Mouse (Mus musculus): ENCODE measurements around the gene Dnal1. TPM values are rescaled to one million over a fixed set of nuclear protein-coding genes. Genes with fewer than 3 reads are reported as not detected.

Dnal1 gene
- polyA plus RNA-seq, 2 experiments from 2014 or later: 0.10 to 0.12 TPM

DNA sequence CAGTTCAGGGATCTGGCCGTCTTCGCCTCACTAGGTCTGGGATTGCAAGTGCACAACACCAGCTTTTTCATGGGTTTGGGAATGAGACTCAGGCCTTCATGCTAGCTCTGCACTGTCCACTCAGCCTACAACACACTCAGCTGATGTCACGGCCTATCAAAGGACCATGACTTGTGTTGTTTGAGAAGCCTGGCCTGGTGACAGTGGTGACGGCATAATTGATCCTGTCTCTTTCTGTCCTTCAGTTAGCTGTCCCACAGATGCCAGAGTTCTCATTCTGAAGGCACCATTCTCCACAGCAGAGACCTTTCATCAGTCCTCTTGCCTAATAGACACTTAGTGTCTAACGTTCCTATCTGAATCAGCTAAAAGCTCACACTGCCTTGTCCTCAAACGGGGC lies 14.4 kb downstream of the Dnal1 start:
- ATAC-seq: no peak

DNA sequence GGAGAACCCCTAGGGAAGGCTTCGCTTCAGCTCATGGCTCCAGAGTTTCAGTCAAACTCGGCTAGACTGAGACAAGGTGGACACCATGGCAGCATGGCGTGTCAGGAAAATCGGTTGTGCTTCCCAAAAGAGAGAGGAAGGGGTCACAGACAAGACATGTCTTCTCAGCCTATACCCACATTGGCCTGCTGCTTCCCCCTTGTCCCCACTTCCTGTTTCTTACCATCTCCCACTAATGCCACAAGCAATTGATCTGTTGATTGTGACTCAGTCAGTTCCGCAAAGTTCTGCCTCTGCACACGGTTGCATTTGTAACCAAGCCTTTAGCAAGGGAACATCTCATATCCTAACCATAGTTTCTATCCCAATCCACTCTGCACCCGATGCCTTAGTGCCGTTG lies 15.8 kb downstream of the Dnal1 start:
- no peak for ATAC-seq

DNA sequence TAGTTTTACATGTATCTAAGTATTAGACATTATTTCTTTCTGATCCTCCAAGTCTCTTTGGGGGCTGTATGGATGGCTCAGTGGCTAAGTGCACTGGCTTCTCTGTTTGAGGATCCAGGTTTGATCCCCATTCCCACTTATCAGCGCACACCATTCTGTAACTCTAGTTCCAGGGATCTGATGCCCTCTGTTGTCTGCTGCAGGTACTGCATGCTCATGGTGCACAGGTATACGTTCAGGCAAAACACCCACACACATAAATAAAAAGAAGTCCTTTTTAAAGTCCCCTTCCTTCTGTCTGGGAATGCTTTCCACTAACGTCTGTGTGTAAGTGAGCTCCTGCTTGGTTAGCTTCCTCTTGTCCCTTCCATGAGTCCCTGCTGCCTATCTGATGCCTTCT lies 18.1 kb downstream of the Dnal1 start:
- no peak for ATAC-seq

DNA sequence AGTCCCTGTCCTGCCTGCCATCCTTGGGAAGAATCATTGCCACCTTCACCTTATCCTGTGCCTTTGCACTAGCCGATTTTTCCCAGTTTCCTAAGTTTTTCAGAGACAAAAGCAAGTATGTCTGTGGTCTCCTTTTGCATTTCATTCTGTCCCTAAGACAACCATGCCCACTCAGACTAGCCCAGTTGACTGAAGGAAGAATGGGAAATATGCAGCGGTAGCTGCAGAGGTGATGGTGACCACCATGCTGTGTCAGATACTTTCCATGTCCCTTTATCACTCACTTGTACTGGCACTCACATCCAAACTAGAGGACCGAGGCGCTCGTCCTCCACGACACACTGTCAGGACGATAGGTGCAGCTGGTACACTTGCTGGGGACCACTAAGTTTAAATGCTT lies 23.0 kb downstream of the Dnal1 start:
- no peak for ATAC-seq

DNA sequence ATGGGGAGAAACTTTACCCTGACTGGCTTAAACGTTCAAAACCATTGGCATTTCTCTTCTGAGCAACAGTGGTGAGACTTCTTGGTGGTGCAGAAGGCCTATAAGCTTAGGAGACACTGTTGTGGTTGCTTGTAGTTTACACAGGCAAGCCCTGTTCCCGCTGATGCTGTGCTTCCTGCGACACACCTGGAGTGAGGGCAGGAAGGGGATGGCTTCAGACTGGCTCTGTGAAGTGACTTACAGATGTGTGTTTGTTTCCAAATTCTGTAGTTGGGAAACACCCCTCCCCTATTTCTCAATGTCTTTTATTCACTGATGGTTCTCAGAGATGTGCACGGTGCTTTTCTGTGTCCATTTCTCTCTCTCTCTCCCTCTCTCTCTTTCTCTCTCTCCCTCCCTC lies 26.0 kb downstream of the Dnal1 start:
- ATAC-seq: no peak

DNA sequence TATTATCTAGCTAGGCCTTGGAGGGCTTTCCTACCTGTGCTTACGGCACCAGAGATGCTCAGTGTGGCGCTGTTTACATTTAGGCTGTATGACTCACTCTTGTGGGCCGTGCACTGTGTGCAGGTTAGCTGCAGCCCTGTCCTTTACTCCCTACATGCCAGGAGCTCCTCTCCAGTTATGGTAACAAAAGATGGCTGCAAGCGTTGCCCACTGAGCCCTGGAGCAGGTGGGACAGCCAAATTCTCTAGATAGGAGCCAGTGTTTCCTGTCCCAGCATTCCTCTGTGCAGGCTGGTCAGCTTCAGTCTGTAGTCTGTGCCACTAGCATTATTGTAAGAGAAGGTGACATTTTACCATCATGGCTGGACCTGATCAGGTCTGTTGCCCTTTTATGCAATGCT lies 27.1 kb downstream of the Dnal1 start:
- ATAC-seq: no peak

DNA sequence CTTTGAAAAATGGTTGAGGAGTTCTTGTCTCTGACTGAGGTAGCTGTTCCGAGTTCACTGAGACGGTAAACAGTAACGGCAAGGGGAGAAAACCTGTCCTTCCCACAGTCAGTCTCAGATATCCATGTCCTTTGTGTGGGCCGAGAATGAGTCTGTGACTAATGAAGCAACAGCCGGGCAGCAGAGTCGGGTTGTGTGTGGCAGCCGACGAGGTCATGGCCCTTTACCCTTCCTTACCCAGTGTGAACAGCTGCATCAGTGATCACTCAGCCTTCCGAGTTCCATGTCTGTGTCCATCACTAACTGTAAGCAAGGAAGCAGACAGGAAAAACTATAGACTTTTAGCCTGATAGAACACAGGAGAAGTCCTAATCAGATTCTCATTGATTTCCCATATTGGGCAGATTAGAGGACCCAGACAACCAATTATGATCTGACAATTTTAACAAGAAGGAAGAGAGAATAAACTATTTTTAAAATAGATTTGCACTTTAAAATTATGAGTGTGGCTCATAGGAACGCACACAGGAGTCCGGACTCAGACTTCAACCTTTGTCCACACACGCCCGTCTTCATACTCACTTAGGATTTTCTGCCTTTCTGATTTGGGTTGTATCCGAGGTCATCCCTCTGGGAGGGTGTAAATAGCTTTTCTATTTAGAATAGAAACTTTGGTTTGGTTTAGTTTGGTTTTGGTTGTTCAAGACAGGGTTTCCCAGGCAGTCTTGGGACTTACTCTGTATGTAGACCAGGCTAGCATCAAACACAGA lies 28.3 kb downstream of the Dnal1 start:
- ATAC-seq: no peak

DNA sequence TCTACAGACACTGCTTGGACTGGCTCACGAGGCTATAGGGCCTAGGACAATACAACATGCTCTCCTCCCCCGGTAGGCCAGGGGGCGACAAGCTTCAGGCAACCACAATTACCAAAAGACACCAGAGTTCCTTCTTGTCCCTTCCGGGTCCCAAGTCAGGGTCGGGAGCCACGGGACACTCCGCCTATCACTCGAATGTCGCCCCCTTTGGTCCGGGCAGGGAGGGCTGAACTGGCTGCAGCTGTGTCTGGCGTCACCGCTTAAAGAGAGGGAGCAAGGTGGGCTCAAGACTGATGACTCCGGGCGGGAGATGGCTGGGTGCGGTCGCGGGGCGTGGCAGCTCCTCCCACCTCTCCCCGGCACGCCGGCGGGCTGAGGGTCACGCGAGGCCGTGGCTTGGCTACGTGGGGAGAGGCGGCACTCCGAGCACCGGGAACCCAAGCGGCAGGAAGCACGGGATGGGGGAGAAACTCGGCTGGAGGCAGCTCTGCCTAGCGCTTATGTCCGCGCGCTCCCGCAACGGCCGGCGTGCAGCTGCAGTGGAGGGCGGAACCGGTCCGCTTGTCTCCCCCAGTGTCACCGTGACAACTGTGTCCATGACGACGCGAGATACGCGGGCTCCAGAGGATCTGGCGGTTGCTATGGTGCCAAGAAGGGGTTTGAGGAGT lies 33.9 kb downstream of the Dnal1 start, which contains the start of gene Pnma1:
Gene Pnma1 (minus strand): TSS at position 536 of the 668 bp plus-strand sequence.
- ATAC-seq: peak; percentile 67

DNA sequence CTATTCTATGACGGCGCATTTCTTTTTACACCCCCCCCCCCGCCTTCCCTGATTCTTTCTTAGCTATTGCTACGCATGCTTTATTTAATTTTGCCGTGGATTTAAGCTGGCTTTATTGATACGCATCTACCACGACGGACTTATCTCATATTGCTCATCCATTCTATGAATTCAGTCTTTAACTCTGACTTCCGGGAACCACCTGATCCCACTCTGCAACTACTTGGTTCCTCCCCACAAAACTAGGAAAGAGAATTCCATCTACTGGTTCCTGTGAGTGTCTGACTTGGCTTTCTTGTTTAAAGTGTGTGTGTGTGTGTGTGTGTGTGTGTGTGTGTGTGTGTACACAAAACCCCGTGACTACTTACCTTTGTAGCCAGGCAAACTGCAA lies 34.5 kb downstream of the Dnal1 start:
- no peak for ATAC-seq

DNA sequence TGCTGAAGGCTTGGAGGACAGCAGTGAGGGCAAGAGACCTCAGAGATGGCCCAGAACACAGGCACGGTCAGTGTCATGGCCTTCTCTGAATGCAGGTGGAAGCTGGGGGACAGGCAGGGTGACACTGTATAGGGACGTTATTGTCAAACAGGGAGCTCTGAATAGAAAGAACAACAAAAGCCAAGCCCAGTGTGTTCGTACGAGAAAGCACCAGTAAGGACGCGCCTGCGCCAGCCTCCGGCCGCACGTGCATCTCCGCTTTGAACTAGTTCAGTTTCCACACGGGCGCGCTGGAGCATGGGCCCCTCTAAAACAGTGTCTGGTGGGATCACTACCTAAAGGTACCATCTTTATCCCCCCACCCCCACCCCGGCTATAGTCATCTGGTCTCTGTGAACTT lies 35.8 kb downstream of the Dnal1 start:
- ATAC-seq: no peak

DNA sequence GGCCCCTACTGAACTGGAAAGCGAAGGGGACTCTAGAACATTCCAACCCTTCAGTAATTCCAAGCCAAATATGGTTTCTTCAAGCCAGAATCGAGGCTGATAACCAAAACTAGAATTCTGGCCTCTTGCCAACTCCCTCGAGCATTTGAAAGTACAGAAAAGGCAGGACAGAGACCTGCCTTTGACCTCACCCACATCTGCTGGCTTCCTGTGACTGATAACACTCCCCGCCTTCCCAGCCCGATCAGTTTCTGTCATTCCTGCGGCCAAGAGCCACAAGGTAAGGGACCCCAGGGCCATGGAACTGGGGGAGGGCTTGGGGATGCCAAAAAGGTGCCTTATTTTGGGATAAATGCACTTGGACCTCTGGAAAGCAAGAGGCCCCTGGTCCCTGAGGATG lies 36.8 kb downstream of the Dnal1 start:
- no peak for ATAC-seq

DNA sequence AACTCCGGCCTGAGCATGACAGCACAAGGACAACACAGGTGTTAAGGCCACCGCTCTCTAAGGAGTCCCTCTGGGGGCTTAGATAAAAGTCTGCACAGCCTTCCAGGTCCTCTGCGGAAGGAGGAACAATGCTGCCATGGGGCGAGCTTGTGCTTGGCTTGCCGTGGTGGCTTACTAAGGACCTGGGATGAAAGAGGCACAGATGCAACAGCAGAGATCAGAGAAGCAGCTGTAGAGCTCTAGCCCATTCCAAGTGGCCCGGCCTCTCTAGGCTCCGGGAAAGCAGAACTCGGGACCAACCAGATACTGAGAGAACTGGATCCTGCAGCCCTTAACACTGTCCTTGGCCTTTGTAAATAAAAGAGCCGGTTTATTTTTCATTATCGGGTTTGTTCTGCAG lies 37.7 kb downstream of the Dnal1 start:
- no peak for ATAC-seq

DNA sequence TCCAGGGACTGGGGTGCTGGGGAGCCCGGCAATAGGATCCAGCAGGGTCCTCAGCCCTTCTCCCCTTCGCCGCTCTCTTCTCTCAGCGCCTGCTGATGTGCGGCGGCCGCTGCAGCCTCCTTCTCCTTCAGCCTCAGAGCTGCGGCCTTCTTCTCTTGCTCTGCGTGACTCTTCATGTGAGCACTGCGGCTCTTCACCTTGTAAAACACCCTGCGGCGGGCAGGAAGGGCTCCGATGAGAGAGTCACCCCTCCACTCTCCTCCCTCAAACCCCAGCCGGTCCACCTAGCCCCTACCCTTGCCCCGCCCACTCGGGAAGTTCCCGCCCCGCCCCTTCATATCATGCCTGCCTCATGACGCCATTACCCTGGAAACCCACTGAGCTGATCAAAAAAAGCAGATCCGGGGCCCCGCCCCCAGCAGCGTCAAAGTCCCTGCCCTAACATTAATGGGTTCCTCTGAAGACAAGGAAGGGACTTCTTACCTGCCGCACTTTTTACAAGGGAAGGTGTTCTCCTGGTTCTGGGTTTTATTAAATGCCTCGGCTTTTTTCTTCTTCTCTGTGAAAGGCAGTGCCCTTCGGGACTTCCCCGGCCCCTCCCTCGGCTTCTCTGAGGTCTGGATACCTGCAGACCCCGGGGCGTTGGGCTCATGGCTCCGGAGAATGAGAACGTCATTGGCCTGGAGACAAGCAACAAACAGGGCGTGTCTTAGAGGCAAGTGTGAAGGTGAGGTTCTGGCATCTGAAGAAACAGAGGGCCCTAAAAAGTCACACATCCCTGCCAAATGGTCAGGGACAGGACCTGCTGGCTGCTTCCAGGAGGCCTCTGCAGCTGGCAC lies 38.4 kb downstream of the Dnal1 start:
- no peak for ATAC-seq

DNA sequence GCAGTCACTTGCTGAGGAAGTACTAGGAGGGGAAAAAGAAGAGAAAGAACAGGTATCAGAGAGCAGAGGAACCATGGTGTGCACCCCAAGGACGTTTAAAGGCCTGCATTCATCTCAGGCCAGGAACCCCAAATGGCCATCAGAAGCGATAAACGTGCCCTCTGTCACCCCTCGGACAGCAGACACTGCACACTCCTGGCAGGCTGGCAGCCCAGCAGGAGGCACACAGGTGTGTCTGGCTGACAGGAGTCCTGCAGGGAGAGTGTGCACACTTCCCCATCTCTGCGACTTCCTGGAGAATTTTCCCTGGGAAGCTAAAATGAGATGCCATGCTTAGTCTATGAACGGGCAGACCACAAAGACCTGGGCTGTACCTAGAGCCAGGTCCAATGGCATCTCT lies 39.2 kb downstream of the Dnal1 start:
- no peak for ATAC-seq

DNA sequence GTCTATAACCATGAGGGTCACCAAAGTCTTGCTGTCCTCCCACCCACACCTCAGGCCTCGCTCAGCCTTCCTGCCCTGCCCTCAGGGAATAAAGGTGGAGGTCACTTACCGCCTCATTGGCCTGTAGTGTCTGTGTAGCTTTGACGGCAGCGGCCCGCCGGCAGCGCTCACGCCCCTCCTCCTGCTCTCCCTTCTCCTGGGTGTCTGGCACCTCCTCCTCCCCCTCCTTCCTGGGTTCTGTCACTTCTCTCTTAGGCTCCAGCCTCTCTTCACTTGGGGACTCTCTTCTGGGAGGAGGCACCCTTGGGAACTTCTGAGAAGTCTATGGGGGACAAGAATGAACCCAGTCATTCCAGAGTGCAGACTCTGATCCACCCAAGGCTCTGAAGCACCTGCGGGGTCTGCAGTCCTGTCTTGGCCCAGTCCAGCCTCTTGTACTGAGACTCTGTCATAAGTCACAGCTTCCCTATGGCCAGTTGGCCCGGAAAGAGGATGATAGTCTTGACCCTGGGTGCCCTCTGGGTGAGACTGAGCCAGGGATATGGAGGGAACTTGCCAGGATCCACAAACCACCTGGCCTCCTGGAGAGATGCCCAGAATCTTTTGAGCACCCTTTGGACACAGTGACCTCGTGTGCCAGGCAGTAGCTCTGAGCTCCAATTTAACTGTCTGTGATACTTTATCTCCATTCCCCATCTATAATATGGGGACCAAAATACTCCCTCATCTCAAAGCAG lies 40.8 kb downstream of the Dnal1 start:
- no peak for ATAC-seq

DNA sequence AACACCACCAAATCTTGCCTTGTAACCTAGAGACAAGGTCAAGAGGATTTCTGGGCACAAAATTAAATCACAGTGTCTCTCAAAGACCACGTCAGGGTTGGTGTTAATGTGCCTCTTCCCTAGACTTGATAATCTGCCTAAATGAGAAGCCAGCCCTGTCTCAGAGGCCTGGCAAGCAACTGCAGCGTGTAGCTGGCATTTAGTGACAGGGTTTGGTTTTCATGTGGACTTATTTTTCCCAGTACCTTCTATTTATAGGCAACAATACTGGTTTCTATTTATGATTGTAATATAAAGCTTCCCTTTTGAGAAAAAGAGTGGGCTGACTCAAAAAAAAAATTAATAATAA lies 41.3 kb downstream of the Dnal1 start:
- no peak for ATAC-seq

DNA sequence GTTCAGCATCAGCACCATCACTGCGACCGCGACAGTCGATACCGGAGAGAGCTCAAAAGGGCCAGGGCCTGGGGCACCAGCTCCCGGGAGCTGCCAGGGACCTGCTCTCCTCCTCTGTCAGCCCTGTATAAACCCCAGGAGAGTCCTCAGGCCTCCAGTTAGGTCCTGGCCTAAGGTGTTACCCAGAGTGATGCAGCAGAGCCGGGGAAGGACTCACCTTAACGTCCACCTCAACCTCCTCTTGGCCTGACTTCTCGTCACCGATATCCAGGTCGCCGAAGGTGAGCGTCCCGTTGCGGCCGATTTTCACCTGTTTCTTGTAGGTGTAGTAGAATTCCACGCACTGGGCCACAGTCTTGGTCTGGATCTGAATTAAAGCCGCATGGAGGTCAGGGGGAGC lies 42.0 kb downstream of the Dnal1 start:
- ATAC-seq: no peak

DNA sequence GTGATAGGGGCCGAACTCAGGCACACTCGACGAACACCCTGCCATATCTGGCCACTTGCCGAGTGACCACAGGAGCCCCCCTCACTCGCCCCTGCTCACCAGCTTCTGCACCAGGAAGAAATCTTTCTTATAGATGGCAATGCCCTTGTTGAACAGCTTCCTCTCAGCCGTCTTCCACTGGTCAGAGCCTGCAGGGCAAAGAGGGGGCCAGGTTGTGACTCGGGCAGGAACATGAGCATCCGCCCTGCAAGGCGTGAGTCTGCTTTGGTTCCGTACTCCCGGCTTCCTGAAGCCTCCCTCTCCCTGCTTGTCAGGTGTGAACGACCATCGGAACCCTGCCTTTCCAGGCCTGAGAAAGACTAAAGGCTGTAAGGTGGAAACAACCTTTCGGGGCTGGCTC lies 44.0 kb downstream of the Dnal1 start:
- ATAC-seq: no peak

DNA sequence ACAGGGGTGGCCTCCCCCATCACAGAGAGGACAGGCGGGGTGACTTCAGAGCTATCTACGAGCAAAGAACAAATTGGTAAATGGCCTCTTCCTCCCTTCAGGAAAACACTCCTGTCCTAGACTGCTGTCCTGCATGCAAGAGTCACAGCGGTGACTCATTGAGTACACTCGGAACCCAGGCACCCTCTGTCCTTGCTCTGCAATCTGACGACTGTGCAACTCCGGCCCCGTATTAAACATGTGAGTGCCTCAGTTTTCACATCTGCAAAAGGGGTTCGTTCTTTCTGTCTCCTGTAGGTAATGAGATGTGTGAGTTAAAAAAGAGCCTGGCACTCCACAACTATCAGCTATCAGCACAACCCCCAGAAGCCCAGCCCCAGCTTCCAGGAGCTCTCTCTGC lies 46.3 kb downstream of the Dnal1 start:
- ATAC-seq: no peak

DNA sequence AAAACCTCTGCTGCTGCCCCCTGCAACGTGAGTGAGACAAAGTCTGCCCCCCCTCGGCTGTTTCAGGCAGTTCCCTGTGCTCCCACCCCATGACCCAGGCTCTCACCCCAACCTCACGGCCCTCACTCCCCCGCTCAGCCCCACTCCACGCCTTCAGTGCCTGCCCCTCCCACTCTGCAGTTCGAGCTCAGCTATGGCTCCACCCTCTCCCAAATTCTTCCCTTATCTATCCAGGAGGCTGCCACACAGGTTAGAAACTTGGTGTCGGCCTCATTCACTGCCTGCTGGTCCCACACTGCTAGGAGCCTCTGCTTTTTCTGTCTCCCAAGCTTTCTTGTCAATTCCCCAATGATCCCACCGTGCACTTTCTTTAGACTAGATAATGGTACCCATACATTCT lies 47.0 kb downstream of the Dnal1 start:
- ATAC-seq: no peak

DNA sequence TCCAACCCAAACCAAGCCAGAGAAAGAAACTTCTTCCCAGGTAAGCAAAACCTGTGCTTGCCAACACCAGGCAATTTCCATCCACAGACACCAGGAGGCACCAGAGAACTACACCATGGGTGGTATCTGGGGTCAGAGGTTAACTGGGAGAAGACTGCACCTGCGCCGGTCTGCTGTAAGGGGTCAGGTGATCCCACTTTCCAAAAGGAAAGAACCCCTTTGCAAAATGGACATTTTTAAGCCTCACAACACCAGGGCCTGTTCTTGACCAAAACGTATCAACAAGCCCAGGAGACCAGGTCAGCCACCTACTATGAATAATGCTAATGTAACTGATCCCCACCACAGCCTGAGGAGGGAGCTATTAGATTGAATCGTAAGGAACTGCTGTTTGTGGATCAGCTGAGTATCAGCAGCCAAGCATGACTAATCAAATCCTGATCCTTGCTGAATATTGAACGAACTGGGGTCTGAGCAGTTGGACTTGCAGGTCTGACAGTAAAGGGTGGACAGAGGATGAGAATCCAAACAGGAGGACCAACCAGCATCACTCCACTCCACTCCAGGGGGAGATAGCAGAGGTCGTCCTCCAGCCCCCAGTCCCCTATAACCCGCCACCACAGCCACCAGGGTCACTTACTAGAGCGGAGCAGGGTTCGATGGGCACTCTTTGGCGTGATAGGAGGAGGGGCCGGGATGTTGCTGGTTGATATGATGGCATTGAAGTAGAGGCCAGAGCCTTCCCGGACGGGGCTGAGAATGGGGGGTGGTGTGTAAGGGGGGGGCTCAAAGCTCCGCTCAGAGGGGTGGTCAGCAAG lies 47.7 kb downstream of the Dnal1 start:
- peak; percentile 59 for ATAC-seq

DNA sequence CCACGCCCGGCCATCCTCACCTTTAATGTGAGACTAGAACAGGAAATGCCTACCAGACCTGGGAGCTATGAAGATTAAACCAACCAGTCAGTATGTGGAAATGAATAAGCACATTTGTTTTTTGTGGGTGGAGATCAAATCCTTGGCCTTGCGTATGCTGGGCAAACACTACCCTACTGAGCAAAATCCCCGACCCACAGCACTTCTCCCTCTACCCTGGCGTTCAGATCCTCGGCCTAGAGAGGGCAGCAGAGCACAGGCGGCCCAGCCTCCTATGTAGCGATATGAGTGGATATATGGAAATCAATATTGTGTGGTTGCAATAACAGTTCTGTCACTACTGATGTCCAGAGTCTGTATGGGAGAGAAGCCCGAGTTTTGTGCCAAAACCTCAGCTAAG lies 49.0 kb downstream of the Dnal1 start:
- ATAC-seq: peak; percentile 67

Data from CD4-positive, CD25-positive, alpha-beta regulatory T cell, adult 4 months (primary cell).